Mouse (Mus musculus): ENCODE measurements around the gene a.
A peak's percentile ranks its signal among the peaks of the same experiment; 100 is the strongest.

The a gene

GRCm38 (mm10) chr2:155098720-155099380 lies 307.6 kb downstream of the a start:
- DNase-seq (ENCODE audit: low spot score in 2 of 2) = peak in 1 of 2 experiments; percentile 11

- no peak for DNase-seq (ENCODE audit: low spot score in 2 of 2)
Measured at GRCm38 (mm10) chr2:155099421-155099820, 308.2 kb downstream of the a start.

GRCm38 (mm10) chr2:155099994-155100795 lies 309.0 kb downstream of the a start:
- DNase-seq (ENCODE audit: low spot score in 2 of 2) = no peak

All from thymus, postnatal 10 days (tissue).